Mouse (Mus musculus) cerebral cortex, adult 2 months (tissue): ENCODE data around the gene Nucb1.

Source experiments
- WGBS: fragments of 180-500 bp; shearing (Covaris S2); methylation state at CpG from one replicate; pipeline ENCODE4 v1.1.7; 2018; 5-methylcytosine and 5-hydroxymethylcytosine counted together

Gene Nucb1

DNA sequence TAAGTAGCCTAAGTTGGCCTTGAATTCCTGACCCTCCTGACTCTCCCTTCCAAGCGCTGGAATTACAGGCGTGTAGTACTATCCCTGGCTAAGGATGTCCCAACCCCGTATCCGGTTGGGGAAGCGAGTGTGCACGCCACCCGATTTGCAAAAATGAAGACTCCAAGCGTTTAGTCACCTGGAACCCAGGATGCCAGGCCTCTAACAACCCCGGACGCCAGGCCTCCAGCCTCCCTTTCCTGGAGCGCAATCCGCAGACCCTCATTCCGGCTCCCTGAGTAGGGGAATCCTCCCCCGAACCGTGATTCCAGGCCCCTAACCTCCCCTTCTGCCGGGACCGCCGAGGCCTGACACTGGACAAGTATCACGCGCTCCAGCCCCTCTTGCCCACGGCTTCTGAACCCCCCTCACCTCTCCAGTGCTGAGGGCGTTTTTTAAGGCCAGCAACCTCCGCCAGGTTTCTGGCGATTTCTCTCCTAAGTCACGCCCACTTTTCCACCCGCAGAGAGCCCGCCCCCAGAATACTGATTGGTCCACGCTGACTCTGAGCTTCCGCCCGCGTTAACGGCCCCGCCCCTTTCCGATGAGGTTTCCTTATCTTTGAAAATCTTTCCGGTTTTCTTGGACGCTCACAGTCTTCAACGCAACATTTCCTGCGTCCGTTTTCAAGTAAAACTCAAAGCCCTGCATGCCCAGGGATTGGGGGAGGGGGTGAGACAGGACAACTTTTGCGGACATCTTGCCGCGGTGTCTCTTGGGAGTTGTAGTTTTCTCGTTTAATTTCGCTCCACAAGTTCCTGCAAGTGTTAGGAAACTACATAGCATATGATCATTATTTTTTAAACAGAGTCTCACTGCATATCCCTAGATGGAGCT, at the start of gene Nucb1:
Gene Nucb1, minus strand, starts transcription at position 495 of the 876 bp plus-strand sequence.
- WGBS = under 1% methylated on average over 44 of the region's 44 CpGs

DNA sequence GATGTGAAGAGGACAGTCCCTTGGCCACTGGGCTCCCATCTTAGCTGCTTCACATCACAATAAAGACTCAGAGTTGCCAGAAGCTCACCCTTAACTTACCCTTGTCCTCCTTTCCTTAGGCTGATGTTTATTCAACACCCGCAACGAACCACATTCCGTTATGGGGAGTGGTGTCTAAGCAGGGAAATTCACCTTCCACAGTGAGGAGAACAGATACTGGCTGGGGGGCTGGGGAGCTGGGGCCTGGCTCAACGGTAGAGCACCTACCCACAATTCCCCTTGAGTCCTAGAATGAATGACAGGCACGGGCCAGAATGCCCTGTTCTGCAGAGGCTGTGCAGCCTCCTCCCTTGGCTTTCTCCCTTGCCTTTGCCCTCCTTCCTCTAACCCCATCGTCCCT, 48.7 kb upstream of the Nucb1 start:
- WGBS = 66% methylated on average over 6 of the region's 6 CpGs

DNA sequence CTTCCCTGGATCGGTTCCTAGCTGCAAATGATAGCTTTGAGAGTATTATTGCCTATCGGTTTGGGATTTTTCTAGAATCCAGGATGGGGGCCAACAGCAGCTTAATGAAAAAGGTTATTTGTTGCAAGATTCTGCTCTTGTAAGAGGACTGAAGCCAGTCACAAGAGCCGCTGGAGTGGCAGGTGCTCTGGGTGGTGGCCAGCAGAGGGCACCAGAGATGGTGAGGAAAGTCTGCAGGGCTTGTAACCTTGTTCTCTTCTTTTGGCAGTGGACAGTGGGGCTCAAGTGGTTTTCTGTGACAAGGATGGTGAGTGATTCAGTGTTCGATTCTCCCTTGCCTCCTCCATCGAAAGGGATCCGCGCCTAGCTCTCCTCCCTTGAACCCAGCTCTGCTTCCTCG, 45.6 kb upstream of the Nucb1 start:
- 29% methylated on average over 8 of the region's 8 CpGs for WGBS

DNA sequence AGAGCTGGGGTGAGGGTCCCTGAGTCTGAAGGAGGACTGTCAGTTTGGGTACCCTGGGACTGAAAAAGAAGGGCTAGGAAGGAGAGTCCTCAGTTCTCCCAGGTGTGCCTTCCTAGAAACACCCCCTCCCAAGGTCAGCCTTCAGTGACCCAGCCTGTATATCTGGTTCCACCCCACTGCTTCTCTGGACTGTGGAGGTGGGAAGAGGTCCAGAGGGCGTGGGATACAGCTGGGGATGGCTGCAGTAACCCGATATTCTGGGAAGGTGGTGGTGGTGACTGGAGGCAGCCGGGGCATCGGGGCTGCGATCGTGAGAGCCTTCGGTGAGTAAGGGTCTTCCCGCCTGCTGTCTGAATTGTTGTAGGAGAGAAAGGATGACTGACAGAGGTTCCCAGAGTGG, 44.5 kb upstream of the Nucb1 start, which contains the start of gene Hsd17b14:
Gene Hsd17b14, plus strand, starts transcription at position 150 of the 400 bp plus-strand sequence.
- WGBS = 65% methylated on average over 8 of the region's 8 CpGs

DNA sequence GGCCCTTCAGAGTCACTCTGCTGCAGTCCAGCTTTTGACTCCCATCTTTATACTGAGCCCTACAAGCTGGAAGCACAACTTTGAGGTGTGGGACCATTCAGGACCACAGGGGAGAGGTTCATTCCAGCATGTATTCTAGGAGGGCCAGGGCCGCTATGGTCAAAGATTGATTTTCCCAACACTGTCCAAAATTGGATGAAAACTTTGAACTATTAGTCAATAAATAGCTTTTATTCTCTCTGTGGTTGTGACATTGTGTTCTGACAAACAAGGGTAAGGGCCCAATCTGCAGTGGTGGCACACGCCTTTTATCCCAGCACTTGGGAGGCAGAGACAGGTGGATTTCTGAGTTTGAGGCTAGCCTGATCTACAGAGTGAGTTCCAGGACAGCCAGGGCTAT, 43.8 kb upstream of the Nucb1 start:
- 95% methylated on average over 2 of the region's 2 CpGs for WGBS

DNA sequence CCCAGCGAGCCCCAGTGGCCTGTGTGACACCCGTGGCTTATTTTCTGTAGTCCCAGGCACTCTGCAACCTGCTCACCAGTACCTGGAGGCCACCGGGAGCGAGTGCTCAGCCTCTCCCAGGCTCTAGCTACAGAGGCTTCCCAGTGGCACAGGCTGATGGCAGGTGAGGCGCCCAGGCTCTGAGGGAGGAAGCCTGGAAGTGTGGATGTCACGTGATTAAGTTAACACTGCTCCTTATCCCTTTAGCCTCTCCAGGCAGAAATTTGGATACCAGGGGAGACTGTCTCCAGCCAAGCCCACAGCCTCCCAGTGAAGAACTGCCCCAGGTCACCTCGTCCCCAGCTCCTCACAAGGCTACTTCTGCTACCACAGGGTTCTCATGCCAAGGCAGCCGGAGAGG, 43.3 kb upstream of the Nucb1 start:
- WGBS = 79% methylated on average over 8 of the region's 8 CpGs

DNA sequence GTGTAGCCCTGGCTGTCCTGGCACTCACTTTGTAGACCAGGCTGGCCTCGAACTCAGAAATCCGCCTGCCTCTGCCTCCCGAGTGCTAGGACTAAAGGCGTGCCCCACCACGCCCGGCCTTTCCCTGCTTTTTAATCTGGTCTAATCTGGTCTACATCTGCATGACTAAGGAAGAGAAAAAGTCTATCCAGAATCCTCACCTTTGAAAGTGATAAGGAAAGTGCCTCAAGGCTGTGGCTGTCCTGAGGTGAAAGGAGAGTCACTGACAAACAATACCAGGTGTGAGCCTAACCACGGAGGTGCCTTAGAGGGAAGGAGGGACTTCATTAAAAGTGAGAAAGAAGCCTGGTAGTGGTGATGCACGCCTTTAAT, 41.3 kb upstream of the Nucb1 start:
- WGBS = 88% methylated on average over 8 of the region's 8 CpGs

DNA sequence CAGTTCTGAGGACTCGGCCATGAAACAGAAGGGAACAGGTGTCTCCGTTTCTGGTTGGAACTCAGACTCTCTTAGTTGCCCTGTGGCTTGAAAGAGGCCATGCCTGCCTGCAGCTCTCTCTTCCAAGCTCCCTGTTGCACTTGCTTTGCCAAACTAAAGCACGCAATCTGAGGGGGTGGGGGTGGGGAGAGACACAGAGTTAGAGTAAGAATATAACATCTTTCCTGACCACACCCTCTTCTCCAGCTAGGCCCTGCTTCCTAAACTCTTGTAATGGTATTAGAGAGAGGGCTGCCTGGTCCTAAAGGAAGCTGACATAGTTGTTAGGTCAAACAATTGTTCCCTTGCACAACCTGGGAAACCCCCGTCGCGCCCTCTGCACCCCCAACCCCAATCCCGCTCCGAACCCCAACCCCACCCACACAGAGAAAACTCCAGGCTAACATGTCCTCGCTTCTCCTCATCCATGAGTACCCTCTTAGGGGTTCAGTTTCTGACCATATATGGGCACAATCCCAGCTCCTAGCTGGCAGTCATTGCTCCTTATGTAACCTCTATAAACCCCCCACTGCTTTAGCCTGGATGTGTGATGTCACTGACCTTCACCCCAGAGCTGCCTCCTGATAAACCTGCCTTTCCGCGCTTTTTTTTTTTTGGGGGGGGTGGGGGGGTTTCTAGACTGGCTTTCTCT, 40.8 kb upstream of the Nucb1 start:
- 79% methylated on average over 11 of the region's 11 CpGs for WGBS

DNA sequence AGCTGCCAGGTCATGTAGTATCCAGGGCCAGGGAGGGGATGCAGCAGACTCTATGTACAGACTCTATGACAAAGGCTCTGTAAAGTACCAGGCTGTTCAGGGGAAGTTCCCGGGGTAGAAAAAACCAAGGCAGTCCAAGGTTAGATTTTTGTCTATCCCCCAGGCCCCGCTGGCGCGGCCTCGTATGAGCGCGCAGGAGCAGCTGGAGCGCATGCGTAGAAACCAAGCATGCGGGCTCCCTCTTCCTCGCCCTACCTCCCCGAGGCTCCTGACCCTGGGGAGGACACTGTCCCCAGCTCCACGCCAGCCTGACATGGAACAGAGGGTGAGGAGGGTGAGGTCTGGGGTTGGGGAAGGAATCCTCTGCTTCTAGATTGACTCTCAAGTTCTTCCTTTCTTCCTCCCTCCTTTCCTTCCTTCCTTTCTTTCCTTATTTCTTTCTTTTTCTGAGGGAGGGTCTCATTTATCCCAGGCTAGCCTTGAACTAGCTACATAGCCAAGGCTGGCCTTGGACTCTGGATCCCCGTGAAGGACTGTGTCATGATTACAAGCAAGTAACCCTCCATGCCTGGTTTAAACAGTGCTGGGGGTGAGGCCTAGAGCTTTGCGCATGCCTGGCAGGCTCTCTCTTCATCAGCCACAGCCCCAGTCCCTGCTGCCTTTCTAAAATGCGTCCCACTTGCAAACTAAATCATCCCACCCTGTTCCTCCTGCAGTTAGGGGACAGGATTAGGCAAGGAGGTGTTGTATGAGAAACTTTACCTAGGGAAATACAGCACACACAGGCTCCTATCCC, 39.6 kb upstream of the Nucb1 start:
- WGBS = 91% methylated on average over 16 of the region's 16 CpGs

DNA sequence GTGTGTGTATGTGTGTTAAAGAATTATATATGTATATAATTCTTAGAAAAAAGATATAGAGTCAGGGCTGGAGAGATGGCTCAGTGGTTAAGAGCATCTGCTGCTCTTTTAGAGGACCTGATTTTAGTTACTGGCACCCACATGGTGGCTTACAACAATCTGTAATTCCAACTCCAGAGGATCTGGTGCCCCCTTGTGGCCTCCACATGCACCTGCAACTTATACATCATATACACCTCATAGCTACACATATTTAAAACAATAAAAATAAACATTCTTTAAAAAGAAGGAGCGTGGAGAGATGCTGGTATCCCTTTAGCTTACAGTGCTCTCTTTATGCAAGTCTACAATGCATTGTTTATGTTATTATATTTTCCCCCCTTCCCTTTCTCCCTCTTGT, 34.3 kb upstream of the Nucb1 start:
- WGBS = 89% methylated on average over 1 of the region's 1 CpGs

DNA sequence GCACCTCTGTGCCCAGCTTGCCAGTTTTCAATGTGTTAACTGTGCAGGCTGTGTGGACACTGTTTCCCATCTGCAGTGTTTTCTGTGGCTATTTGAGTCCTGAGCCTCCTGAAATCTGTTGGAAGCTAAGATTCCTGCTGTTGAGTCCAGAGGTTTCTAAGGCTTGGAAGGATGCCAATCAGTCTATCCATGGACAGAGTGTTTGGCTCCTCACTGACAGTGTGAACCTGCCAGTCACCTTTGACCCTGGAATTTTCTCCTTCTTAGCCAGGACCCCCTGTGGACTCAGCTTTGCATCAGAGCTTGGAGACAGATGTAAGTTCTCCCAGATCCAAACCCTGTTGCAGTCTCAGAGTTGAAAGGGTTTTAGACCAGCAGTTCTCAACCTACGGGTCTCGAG, 30.0 kb upstream of the Nucb1 start:
- WGBS = 74% methylated on average over 2 of the region's 2 CpGs

DNA sequence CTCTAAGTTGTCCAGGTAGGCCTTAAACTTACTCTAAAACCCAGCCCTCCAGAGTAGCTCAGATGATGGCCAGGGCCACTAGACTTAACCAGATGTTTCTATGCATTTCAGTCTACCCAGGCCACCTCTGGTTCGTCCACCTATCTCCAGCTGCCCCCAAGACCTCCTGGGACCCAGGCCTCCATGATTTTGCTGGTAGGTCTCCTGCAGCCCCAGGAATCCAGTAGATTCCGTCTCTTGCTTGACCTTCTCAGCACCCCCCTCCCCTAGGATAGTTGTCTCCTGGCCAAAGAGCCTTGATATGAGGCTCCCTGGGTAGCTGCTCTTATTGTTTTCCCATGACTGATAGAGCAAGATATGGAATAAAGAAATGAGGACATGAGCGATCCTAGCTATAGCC, 28.9 kb upstream of the Nucb1 start:
- WGBS = 91% methylated on average over 3 of the region's 3 CpGs

DNA sequence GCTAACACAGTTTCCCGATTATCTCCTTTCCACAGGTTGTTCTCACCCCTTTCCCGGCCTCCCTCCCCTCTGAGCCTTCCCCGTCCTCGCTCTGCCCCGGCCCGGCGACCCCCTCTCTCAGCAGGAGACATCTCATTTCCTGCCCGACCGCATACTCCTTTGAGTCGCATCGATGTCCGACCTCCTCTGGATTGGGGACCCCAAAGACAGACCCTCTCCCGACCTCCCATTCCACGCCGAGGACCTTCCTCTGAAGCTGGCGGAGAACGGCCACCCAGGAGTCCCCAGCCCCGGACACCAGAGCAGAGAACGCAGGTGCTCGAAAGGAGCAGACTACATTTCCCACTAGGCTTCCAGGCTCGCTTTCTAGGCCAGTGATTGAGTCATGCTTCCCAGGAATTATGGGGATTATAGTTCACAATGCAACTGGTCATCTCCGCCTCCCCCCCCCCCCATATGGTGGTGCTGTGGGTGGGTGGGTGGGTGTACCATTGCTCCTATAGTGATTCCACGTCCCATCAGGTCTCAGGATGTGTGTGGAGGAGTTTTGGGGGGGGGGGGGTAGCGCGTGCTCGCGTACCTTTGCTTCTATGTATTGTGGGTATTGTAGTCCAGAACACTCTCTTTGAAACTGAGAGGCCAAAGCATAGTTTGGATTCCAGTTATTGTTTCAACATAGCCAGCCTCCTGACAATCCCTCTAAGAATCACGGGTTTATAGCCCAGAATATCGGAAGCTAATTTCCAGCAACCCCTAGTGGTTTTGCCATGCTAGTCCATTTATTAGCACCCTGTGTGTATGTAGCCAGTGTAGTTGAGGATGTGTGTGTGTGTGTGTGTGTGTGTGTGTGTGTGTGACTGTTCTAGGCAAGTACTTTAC, 28.2 kb upstream of the Nucb1 start:
- WGBS = 2% methylated on average over 29 of the region's 29 CpGs

DNA sequence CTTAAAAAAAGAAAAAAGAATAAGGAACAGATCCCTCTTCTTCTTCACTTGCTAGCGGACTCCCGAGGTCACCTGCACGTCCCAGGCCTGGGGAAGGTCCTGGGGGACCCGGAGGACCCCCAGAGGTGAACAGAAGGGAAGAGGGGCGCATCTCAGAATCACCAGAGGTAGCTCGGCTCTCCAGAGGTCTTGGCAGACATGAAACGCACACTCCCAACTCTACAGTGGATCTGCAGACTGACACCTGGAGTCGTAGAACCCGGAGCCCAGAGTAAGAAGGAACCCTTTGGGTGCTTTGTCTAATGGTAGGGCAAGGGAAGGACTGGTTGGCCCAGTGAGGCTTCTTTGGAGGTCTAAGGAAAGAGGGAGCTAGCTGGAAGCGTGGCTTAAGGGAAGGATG, 27.4 kb upstream of the Nucb1 start:
- 81% methylated on average over 10 of the region's 10 CpGs for WGBS

DNA sequence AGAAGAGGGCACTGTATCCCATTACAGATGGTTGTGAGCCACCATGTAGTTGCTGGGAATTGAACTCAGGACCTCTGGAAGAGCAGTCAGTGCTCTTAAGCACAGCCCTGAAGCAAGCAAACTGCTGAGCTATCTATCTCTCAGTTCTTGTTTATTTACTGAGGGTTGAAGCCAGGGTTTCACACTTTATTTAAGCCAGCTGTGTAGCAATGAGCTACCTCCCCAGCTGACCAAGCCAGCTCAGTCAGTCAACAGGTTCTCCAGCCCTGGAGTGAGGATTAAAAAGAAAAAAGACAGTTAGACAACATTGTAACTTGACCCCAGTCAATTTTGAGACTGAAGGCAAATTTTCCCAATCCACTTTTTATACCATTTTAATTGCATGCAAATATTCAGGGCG, 25.5 kb upstream of the Nucb1 start:
- WGBS = 74% methylated on average over 1 of the region's 1 CpGs

DNA sequence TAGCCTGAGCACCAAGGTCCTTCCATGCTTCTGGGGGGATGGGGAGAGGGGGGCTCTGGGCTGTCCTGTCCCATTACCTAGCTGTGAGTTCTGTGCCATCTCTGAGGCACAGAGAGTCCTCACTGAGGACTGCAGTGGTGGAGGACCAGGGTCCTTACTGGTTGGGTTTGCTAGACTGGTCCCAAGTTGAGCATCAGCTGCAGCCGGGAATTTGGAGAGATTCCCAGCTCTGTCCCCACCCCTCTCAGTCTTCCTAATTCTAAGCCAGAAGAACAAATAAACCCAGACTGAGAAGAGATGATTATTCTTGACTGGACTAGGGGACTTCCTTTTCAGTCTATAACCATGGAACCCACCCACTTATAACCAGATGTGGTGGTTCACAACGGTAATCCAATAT, 20.4 kb upstream of the Nucb1 start:
- WGBS = 40% methylated on average over 2 of the region's 2 CpGs

DNA sequence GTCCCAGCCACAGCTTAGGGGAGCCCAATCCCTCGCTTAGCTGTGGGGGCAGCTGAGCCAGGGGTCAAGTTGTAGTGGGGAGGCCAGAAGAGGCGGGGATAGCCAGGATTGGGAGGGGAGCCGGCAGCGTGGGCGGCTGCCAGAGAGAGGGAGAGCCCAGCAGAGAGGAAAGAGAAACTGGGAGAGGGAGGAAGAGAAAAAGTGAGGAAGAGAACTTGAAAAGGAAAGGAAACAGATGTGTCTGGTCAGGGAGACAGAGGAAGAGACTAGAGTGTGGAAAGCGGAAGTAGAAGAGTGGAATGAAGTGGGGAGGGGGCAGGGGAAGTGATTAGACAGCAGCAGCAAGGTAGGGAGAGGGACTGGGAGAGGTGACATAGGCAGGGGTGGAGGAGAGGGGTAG, 19.3 kb upstream of the Nucb1 start:
- WGBS = 30% methylated on average over 6 of the region's 6 CpGs

DNA sequence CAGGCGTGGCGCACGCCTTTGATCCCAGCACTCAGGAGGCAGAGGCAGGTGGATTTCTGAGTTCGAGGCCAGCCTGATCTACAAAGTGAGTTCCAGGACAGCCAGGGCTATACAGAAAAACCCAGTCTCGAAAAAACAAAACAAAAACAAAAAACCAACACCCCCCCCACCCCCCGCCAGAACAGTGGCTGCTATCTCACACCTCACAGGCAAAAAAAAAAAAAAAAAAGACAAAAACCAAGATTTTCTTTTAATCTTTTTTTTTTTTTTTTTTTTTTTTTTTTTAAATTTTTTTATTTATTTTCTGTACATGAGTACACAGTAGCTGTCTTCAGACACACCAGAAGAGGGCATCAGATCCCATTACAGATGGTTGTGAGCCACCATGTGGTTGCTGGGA, 17.0 kb upstream of the Nucb1 start:
- 87% methylated on average over 6 of the region's 6 CpGs for WGBS

DNA sequence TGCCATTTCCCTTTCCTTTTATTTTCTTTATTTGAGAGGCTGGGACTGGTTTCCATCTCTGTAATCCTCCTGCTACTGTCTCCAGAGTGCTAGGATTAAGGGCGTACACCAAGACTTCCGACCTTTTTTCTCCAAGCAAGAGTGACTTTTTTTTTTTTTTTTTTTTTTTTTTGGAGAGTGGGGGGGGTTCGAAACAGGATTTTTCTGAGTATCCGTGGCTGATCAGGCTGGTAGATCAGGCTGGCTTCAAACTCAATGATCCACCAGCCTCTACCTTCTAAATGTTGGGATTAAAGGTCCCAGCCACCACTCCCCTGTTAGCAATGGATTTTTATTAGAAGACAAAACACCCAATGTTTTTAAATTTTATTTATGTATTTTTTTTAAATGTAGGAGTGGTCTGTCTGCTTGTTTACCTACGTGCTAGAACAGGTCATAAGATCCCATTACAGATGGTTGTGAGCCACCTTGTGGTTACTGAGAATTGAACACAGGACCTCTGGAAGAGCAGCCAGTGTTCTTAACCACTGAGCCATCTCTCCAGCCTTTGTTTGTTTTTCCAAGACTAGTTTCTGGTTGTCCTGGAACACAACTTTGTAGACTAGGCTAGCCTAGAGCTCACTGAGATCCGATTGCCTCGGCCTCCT, 16.4 kb upstream of the Nucb1 start:
- 25% methylated on average over 7 of the region's 7 CpGs for WGBS

DNA sequence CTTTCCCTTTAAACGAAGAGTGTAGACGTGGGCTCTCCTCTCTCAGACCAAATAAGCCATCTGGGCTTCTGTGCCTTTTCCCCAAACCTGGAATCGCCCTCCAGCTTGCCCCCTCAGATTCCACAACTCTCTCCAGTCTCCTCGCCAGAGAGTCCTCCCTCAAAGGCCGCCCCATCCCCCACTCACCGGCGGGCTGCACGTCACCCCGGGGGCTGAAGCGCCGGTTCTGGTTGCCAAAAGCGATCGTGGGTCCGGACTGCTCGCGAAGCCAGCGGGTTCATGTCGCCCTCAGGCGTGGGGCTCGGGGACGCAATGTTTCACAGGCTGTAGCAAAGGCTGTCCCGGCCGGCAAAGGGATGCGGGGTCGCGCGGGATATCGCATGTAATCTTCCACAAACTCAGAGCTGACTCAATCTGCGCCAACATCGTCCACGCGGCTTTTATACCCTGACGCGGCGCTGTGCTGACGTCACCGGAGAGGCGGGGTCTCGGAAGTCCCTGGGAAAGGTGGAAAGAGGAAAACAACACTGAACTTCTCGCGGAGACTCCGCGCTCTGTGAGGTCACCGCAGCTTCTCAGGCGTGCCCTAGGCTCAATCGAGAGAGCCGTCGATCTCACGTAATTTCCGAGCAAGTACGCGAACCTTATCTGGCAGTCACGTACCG, 15.7 kb upstream of the Nucb1 start, which contains the start of the genes Ppp1r15a and Plekha4:
Gene Ppp1r15a, minus strand, starts transcription at position 460 of the 665 bp plus-strand sequence.
Gene Plekha4, plus strand, starts transcription at position 522 of the 665 bp plus-strand sequence.
- WGBS = under 1% methylated on average over 54 of the region's 54 CpGs
